Mouse (Mus musculus): ENCODE measurements at regions not wholly inside any gene's neighbourhood (a gene's known extent, or its start where the extent isn't known, plus 50 kb on each side); places are given as distances from the start of the nearest gene placed in this dataset.

- DNase-seq = no peak
Measured at GRCm38 (mm10) chr8:60071610-60072009, 431.4 kb downstream of the Gm10283 start.

- DNase-seq = no peak
Measured at GRCm38 (mm10) chr8:60055063-60055462, 447.9 kb downstream of the Gm10283 start.

GRCm38 (mm10) chr8:60028676-60029075 is 474.3 kb downstream of the Gm10283 start:
- DNase-seq = peak; percentile 3
